Mouse (Mus musculus) Patski (cell line): Measurements from ENCODE around the gene Cdca7. TPM values are rescaled to one million over a fixed set of nuclear protein-coding genes. Genes with fewer than 3 reads are reported as not detected.

Source experiments
- ATAC-seq: fragments of 100-300 bp; one replicate; pipeline ENCODE4 v1.8.0; 2021
- CTCF ChIA-PET: fragments of 350-600 bp; sonication (Branson Sonifier 250); formaldehyde crosslinking; loops from one replicate; lab custom pipeline; 2022; ENCODE audit warnings: inconsistent platforms; lab: Charles Lee
- POLR2A ChIA-PET: fragments of 350-600 bp; sonication (Branson Sonifier 250); formaldehyde crosslinking; loops from one replicate; lab custom pipeline; 2022; ENCODE audit warnings: antibody characterized with exemption, inconsistent platforms; lab: Charles Lee
- DNase-seq: peaks from one replicate; pipeline ENCODE4 v3.0.0-alpha.2; 2011; ENCODE audit warnings: low read depth, low spot score
- H3K27me3 ChIP-seq: fragments of 371-371 bp; one replicate; pipeline ENCODE4 v1.5.1; 2021
- CTCF ChIP-seq: fragments of 100-300 bp; IDR thresholded peaks from one replicate; pipeline ENCODE4 v1.5.1; 2021
- in situ Hi-C: fragments of 300-500 bp; cut with MboI; formaldehyde crosslinking; loops from 3 replicates; pipeline ENCODE4 v1.11.1; 2018; ENCODE audit warnings: low pct_unique_long_range_greater_than_20kb, mixed read lengths
- polyA plus RNA-seq: library from polyadenylated mRNA; unstranded; gene quantifications from one replicate; pipeline ENCODE4 v1.2.3, GENCODE M21; 2021

Gene Cdca7
- polyA plus RNA-seq = 27.7 TPM

DNA sequence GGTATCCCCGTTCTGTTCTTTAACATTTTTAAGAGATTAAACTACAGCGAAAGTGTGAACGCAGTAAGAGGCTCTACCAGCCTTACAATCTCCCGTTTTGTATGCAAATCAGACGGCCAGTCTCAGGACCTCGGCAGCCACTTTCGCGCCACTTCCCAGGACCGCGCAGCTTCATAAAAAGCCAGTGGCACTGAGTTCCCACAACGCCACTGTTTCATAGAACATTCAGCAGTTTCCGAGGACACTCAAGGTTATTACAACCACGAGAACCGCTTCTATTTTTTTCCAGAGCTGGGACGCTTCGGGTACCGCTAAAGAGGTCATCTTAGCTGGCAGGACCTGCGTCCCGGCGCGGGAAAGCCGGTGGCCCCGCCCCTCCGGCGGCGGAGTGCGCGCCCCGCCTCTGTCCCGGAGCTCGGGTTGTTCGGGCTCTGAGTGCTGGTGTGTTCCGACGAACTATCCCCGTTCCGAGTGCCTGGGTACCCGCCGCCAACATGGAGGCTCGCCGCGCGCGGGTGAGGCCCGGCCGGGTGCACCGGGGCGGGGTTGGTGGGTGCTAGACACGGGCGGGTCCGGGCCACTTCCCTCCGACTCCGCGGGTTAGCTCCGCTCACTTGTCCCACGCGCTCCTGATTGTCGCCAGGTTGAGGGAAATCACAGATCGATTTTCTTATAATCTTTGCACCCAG, at the start of gene Cdca7:
TSS of gene Cdca7 (plus strand) at position 363 of the 689 bp plus-strand sequence.
- ATAC-seq (peak; percentile 55), DNase-seq (peak; percentile 30)
- H3K27me3 ChIP-seq = no peaks in the 10 kb centered on the region
- no peak for TF ChIP-seq CTCF
- in situ Hi-C loops = no loop called here
- CTCF ChIA-PET = interaction anchor here (1.4 kb wide), 1 partner anchor 11 kb away, joined by 4 read pairs; no protein-coding TSS in a partner anchor
- POLR2A ChIA-PET = no interaction called here

DNA sequence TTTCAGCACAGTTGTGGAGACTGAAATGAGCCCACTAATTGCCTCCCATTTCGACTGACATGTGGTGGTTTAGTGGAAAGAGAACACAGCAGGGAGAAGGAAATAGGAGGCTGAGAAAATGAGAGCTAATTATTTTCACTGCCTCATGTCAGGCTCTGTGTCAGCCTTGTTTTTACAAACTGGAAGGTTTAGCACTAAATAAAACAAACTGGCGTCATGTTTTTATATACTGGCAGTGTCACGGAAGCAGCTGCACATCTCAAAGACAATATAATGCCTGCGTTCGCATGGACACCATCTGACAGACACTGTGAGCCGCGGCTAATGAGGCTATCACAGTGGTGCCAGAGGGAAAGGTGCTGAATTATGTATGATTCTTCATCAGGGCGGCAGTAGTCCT, 49.2 kb upstream of the Cdca7 start:
- POLR2A ChIA-PET = no interaction called here
- in situ Hi-C loops = no loop called here
- CTCF ChIA-PET = no interaction called here
- TF ChIP-seq CTCF = no peak
- no peak for ATAC-seq
- no peak for DNase-seq
- no peaks in the 10 kb centered on the region for H3K27me3 ChIP-seq

DNA sequence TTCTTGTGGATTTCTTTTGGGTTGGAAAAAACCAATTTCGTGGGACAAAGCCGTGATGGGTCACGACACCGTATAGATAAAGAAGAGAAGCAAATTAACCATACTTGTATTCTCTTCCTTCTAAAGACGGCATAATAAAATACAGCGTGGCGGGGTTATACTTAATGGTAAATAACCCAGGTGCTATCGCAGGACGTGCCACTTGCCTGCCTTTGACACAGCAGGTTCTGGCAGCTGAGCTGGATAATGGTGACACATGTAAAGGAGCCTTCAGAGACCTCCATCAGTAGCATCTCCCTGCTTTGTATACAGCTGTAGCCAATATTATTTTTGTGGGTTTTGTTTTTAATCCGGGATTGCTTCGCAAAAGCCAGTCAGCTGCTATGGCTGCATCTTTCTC, 48.7 kb upstream of the Cdca7 start:
- ChIA-PET POLR2A (no interaction called here), CTCF (no interaction called here)
- no peaks in the 10 kb centered on the region for H3K27me3 ChIP-seq
- in situ Hi-C loops = no loop called here
- no peak for ATAC-seq
- no peak for TF ChIP-seq CTCF
- no peak for DNase-seq

DNA sequence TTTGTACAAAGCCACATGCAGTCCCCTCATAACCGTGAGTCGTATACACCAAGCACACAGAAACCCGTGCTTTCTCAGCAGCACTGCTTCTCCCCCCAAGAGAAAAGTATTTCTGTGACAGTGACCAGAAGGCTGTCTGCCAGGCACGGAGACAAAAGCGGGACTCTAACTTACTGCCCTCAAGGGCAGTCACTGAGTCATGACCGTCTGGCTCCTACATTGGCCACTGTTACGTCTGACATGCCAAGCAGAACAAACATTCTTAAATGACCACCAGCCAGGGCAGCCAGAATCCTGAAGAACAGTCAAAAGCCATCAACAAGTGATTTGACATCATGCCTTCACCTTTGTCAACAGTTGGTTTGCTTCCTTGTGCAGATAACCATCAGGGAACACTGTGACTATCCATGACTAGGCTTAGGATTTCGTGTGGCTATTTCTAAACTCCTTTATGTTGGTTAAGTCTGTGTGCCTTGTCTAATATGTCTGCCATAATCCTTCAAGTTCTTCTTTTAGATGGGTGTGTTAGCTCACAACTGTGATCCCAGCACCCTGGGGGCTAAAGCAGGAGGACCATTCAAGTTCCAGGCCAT, 36.9 kb upstream of the Cdca7 start:
- POLR2A ChIA-PET = interaction anchor here (1.2 kb wide), 1 partner anchor 10 kb away, joined by 3 read pairs; no protein-coding TSS in a partner anchor
- CTCF ChIA-PET = interaction anchor here (1.2 kb wide), 1 partner anchor 219 kb away, joined by 3 read pairs; no protein-coding TSS in a partner anchor
- DNase-seq (peak; percentile 27), ATAC-seq (no peak)
- H3K27me3 ChIP-seq = no peaks in the 10 kb centered on the region
- in situ Hi-C loops = no loop called here
- TF ChIP-seq CTCF = no peak

DNA sequence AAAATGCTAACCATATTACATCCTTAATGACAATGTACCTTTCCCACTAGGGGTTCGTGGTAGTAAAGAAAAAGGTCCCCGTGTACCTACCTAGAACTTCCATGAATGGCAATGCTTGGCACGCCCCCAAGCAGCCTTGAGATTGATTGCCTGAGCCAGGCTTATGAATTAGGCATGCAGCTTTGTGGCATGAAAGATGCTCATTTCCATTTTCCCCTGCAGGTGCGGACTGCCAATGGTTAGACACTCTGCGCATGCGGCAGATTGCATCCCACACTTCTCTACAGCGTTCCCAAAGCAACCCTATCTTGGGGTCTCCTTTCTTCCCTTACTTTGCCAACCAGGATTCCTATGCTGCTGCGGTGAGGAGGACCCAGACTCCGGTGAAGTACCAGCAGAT, 34.9 kb upstream of the Cdca7 start:
- ATAC-seq (no peak), DNase-seq (no peak)
- no peaks in the 10 kb centered on the region for H3K27me3 ChIP-seq
- no peak for TF ChIP-seq CTCF
- in situ Hi-C loops = no loop called here
- CTCF ChIA-PET = no interaction called here
- POLR2A ChIA-PET = no interaction called here

DNA sequence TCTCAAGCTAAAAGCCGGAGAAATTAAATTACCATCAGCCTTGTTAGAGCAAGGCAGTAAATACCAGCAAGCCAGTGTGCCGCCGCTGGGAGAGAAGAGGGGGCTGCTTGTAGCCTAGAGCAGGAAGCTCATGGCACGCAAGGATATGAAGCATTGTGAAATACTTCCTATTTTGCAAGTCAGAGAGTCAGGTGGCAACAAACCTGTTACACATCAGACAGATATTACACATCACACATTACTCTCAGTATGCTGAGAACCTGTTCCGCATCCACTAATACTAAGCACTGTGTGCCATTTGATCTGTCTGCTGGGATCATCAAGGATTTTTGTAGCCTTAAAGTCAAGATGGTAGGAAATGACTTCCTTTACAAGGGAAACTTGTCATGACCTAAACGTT, 33.1 kb upstream of the Cdca7 start:
- ATAC-seq = no peak
- no peak for DNase-seq
- CTCF ChIA-PET = no interaction called here
- no peak for TF ChIP-seq CTCF
- in situ Hi-C loops = no loop called here
- no peaks in the 10 kb centered on the region for H3K27me3 ChIP-seq
- POLR2A ChIA-PET = no interaction called here

DNA sequence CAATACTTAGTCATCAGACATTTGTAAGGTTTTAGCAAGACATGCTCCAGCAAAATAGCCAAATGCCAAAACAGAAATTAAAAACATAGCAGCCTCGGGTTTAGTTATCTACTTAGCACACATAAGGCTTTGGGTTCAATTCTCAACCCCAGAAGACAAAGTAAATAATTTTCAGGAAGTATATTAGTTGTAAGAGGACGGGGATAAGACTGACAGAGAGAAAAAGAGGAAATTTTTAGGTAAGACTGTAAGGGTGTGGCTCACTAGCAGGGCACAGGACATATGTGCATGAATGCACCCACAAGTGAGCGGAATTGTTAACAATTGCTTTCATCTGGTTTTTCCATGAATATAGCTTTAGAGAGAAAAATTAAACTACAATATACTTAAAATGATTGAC, 32.0 kb upstream of the Cdca7 start:
- in situ Hi-C loops = no loop called here
- POLR2A ChIA-PET = no interaction called here
- ATAC-seq (no peak), DNase-seq (no peak)
- H3K27me3 ChIP-seq = no peaks in the 10 kb centered on the region
- CTCF ChIA-PET = no interaction called here
- TF ChIP-seq CTCF = no peak

DNA sequence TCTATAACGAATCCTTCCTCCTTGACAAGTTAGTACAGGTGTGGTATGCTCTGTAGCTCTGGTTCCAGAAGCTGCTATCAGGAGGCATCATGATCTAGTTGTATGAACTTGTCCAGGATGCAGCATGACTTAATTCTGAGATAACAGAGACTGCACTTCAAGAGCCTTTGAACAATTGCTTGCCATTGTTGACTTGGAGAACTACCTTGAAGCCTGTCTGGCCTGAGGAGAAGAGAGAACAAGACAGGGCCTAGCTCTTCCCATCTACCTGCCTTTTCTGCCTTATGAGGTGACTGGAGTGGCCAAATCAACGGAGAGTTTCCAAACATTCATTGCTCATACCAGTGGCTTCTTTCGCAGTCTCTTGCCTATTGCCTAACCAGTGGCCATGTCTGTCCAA, 29.9 kb upstream of the Cdca7 start:
- POLR2A ChIA-PET = interaction anchor here (0.6 kb wide), 1 partner anchor 229 kb away, joined by 5 read pairs; no protein-coding TSS in a partner anchor
- CTCF ChIA-PET = no interaction called here
- ATAC-seq (peak; percentile 39), DNase-seq (no peak)
- TF ChIP-seq CTCF = no peak
- no peaks in the 10 kb centered on the region for H3K27me3 ChIP-seq
- in situ Hi-C loops = no loop called here

DNA sequence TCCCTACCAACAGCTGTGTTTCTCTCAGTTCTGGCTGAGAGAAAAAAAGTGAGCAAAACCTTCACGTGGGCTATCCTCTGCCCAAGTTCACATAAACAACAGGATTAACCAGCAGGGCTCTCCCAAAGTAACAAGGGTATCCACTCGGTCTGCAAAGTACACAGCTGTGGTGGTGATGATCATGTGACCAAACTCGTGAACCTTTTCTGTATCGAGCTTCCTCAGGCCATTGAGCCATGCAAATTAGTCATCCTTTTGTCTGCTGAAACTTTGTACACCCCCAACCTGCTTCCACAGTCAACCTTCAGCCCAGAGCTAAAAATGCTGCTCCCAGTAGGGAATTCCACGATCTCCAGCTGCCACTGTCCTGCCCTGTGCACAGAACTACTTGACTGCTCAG, 29.3 kb upstream of the Cdca7 start:
- TF ChIP-seq CTCF = no peak
- DNase-seq (peak; percentile 85), ATAC-seq (peak; percentile 76)
- in situ Hi-C loops = no loop called here
- ChIA-PET POLR2A (no interaction called here), CTCF (no interaction called here)
- H3K27me3 ChIP-seq = no peaks in the 10 kb centered on the region

DNA sequence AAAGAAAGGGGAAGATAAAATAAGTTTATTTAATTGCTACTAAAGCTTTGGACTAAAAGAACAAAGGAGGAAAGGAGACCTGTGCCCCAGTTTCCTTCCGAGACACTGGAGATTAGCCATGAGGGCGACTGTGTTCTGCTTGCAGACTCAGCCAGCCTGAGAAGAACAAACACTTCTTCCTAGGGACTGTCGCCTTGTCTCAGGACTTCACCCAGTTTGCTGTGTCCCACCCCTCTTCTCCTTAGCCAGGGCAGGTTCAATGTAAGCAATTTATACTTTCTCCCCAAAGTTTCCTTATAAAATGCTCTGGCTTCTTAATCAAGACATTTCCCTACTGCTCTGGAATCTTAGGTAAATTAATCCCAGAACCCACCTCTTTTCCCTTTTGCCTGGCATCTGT, 22.4 kb upstream of the Cdca7 start:
- no peaks in the 10 kb centered on the region for H3K27me3 ChIP-seq
- DNase-seq (no peak), ATAC-seq (no peak)
- ChIA-PET POLR2A (no interaction called here), CTCF (no interaction called here)
- TF ChIP-seq CTCF = no peak
- in situ Hi-C loops = no loop called here

DNA sequence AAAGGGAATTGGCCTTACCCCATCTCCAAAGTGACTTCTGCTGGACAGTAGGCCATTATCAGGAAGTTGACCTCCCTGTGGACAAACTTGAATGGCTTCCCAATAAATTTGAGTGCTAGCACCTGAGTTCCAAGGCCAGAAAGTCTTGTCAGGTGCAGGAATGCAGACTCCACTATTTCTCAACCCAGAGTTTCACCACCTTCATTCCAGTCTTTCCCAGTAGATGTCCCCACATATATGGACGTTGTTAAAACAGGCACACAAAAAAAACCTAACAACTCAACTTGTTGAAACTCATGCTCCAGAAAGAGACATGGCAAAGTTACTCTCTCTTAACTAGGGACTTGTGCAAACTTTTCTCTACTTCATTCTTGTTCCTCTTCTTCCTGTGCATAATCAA, 19.8 kb upstream of the Cdca7 start:
- DNase-seq (no peak), ATAC-seq (no peak)
- TF ChIP-seq CTCF = no peak
- ChIA-PET CTCF (no interaction called here), POLR2A (no interaction called here)
- in situ Hi-C loops = no loop called here
- no peaks in the 10 kb centered on the region for H3K27me3 ChIP-seq
